9 mouse cellular contexts compared by ENCODE assay signal in genomic region chr1:78425793-78426700, GRCm38 (mm10).
DNase-seq lines count a peak whose midpoint lies in the region; ATAC-seq and TF ChIP-seq lines count a peak whose summit lies in the region.
"Had no signal": no experiment of that assay in that cellular context is flagged by ENCODE, and none has a peak within 500 bp of the region (broad histone marks: within the 10 kb centered on the region; RNA-seq: fewer than 3 reads in every experiment).

No protein-coding gene starts in this region.

- ATAC-seq in embryonic facial prominence, embryonic 12.5 days (ENCODE audit: insufficient number of reproducible peaks, insufficient read depth, low FRiP score, low TSS enrichment) = no peak
- ATAC-seq in midbrain, embryonic 11.5 days (ENCODE audit: low FRiP score) = no peak
- ATAC-seq in midbrain, embryonic 15.5 days (replicated peaks) = no peak
- ATAC-seq in megakaryocyte-erythroid progenitor cell, adult 5-6 weeks (replicated peaks; ENCODE audit: low FRiP score, low TSS enrichment, poor library complexity, severe bottlenecking) = no peak

- no peak overlapping the region for H3K4me3 ChIP-seq in embryonic facial prominence, embryonic 12.5 days
- H3K4me3 ChIP-seq in embryonic facial prominence, embryonic 10.5 days = no peak overlapping the region
- H3K4me3 ChIP-seq in midbrain, embryonic 11.5 days (ENCODE audit: low read depth, low read length) = no peak overlapping the region
- H3K4me3 ChIP-seq in midbrain, embryonic 15.5 days = no peak overlapping the region
- H3K4me3 ChIP-seq in left cerebral cortex, adult 2 months = no peak overlapping the region
- H3K4me3 ChIP-seq: limb, embryonic 13.5 days had no signal

- intact Hi-C loops in left cerebral cortex, adult 2 months (cut with DNase I) = no loop called here

- H3K36me3 ChIP-seq in embryonic facial prominence, embryonic 12.5 days = peaks cover 6% of the 10 kb centered on the region; the same call in 1 of the 2 replicates
- H3K36me3 ChIP-seq in embryonic facial prominence, embryonic 10.5 days (replicated peaks) = peaks cover 42% of the 10 kb centered on the region
- H3K36me3 ChIP-seq in midbrain, embryonic 11.5 days (ENCODE audit: control insufficient read depth, insufficient read depth, low read length) = peaks cover 2% of the 10 kb centered on the region; the same call in 1 of the 2 replicates
- H3K36me3 ChIP-seq in midbrain, embryonic 15.5 days (replicated peaks) = peaks cover 2% of the 10 kb centered on the region; the same call in 1 of the 2 replicates

- H3K4me2 ChIP-seq in embryonic facial prominence, embryonic 12.5 days (replicated peaks) = no peak overlapping the region
- no peak overlapping the region for H3K4me2 ChIP-seq in midbrain, embryonic 11.5 days
- H3K4me2 ChIP-seq in midbrain, embryonic 15.5 days = no peak overlapping the region
- H3K4me2 ChIP-seq: limb, embryonic 13.5 days had no signal

- no peaks in the 10 kb centered on the region for H3K9me3 ChIP-seq in embryonic facial prominence, embryonic 12.5 days
- no peaks in the 10 kb centered on the region for H3K9me3 ChIP-seq in embryonic facial prominence, embryonic 10.5 days
- H3K9me3 ChIP-seq in midbrain, embryonic 11.5 days (ENCODE audit: control insufficient read depth, low read length) = no peaks in the 10 kb centered on the region
- H3K9me3 ChIP-seq in midbrain, embryonic 15.5 days = no peaks in the 10 kb centered on the region
- H3K9me3 ChIP-seq: limb, embryonic 13.5 days had no signal

- H3K27me3 ChIP-seq in embryonic facial prominence, embryonic 12.5 days = no peaks in the 10 kb centered on the region
- no peaks in the 10 kb centered on the region for H3K27me3 ChIP-seq in embryonic facial prominence, embryonic 10.5 days (replicated peaks; ENCODE audit: low read depth, poor library complexity, severe bottlenecking)
- no peaks in the 10 kb centered on the region for H3K27me3 ChIP-seq in midbrain, embryonic 11.5 days (ENCODE audit: control insufficient read depth, insufficient read depth, low read length)
- no peaks in the 10 kb centered on the region for H3K27me3 ChIP-seq in midbrain, embryonic 15.5 days (replicated peaks)
- H3K27me3 ChIP-seq: limb, embryonic 13.5 days had no signal

- 0 out of 2 replicates have a peak, but pooled peaks cover 4% of the 10 kb centered on the region for H3K4me1 ChIP-seq in embryonic facial prominence, embryonic 12.5 days
- peaks cover 15% of the 10 kb centered on the region for H3K4me1 ChIP-seq in embryonic facial prominence, embryonic 10.5 days
- peaks cover 14% of the 10 kb centered on the region for H3K4me1 ChIP-seq in midbrain, embryonic 11.5 days (ENCODE audit: control insufficient read depth, insufficient read depth, low read length)
- 0 out of 2 replicates have a peak, but pooled peaks cover 7% of the 10 kb centered on the region for H3K4me1 ChIP-seq in midbrain, embryonic 15.5 days

- WGBS in embryonic facial prominence, embryonic 12.5 days = 75% methylated on average over 7 of the region's 7 CpGs
- WGBS in embryonic facial prominence, embryonic 10.5 days = 88% methylated on average over 7 of the region's 7 CpGs
- 78% methylated on average over 7 of the region's 7 CpGs for WGBS in midbrain, embryonic 11.5 days
- WGBS in midbrain, embryonic 15.5 days = 69% methylated on average over 7 of the region's 7 CpGs

- H3K27ac ChIP-seq in embryonic facial prominence, embryonic 12.5 days = 0 out of 2 replicates have a peak overlapping the region, but pooled peaks have one; percentile 27
- H3K27ac ChIP-seq in embryonic facial prominence, embryonic 10.5 days (replicated peaks) = no peak overlapping the region
- H3K27ac ChIP-seq in midbrain, embryonic 11.5 days (ENCODE audit: low read depth, low read length) = no peak overlapping the region
- no peak overlapping the region; the same call in 1 of the 2 replicates for H3K27ac ChIP-seq in midbrain, embryonic 15.5 days
- H3K27ac ChIP-seq in left cerebral cortex, adult 2 months = peak overlapping the region; percentile 72; the same call in 1 of the 2 replicates
- H3K27ac ChIP-seq: limb, embryonic 13.5 days had no signal

- no peak overlapping the region for H3K9ac ChIP-seq in embryonic facial prominence, embryonic 12.5 days
- H3K9ac ChIP-seq in midbrain, embryonic 11.5 days (ENCODE audit: low read length) = no peak overlapping the region
- H3K9ac ChIP-seq in midbrain, embryonic 15.5 days = no peak overlapping the region
- H3K9ac ChIP-seq: limb, embryonic 13.5 days had no signal

- no peak for TF ChIP-seq CTCF in left cerebral cortex, adult 2 months (IDR thresholded peaks at IDR 0.05)

- DNase-seq in embryonic facial prominence, embryonic 10.5 days (ENCODE audit: low spot score) = no peak
- peak; percentile 72 for DNase-seq in midbrain, embryonic 11.5 days (ENCODE audit: low spot score, missing footprints)
- DNase-seq in left cerebral cortex, adult 2 months (ENCODE audit: extremely low spot score in 1 of 2, low spot score in 2 of 2) = peak; percentile 27 to 37
- DNase-seq in right cerebral cortex, postnatal 25 days = peak; percentile 33
- no peak for DNase-seq in spleen, postnatal 10 days (ENCODE audit: low spot score in 2 of 2)

Comparison
In these comparisons a context has a peak if more than half of its experiments do, and no peak if none do; other contexts are left out.
1. H3K27ac ChIP-seq: peak in embryonic facial prominence, embryonic 12.5 days (single experiment) and left cerebral cortex, adult 2 months (single experiment); none in embryonic facial prominence, embryonic 10.5 days (single experiment), midbrain, embryonic 11.5 days (single experiment) and midbrain, embryonic 15.5 days (single experiment).
2. DNase-seq: peak in midbrain, embryonic 11.5 days (single experiment), left cerebral cortex, adult 2 months (2 of 2) and right cerebral cortex, postnatal 25 days (single experiment); none in embryonic facial prominence, embryonic 10.5 days (single experiment) and spleen, postnatal 10 days (0 of 2).